Mouse (Mus musculus): Measurements from ENCODE around the gene Dmrtb1. TPM values are rescaled to one million over a fixed set of nuclear protein-coding genes. Genes with fewer than 3 reads are reported as not detected.
A peak's percentile ranks its signal among the peaks of the same experiment; 100 is the strongest.

Gene Dmrtb1
- polyA plus RNA-seq (2012; ENCODE audit: insufficient read depth, low replicate concordance), result not detected in 2 replicates

GRCm38 (mm10) chr4:107684130-107684529 lies at the start of gene Dmrtb1:
TSS of gene Dmrtb1 (minus strand) at chr4:107684230.
- peaks cover 5% of the 10 kb centered on the region for H3K4me1 ChIP-seq

GRCm38 (mm10) chr4:107733603-107734002 lies 49.6 kb upstream of the Dmrtb1 start:
- no peak overlapping the region for H3K4me3 ChIP-seq (replicated peaks)
- H3K36me3 ChIP-seq (replicated peaks; ENCODE audit: low read length), result no peaks in the 10 kb centered on the region
- peaks cover under 1% of the 10 kb centered on the region; the same call in 1 of the 2 replicates for H3K9me3 ChIP-seq
- peaks cover 21% of the 10 kb centered on the region for H3K4me1 ChIP-seq
- H3K27me3 ChIP-seq (replicated peaks), result peaks cover 45% of the 10 kb centered on the region
- TF ChIP-seq FLI1 (IDR thresholded peaks at IDR 0.05; ENCODE audit: low read length), result no peak
- no peak for TF ChIP-seq GATA1 (IDR thresholded peaks at IDR 0.05; ENCODE audit: borderline replicate concordance, low read length)

More at GRCm38 (mm10) chr4:107684130-107684529, at the start of gene Dmrtb1:
- Histone ChIP-seq H3K27me3 (replicated peaks) (peaks cover 56% of the 10 kb centered on the region), H3K9me3 (no peaks in the 10 kb centered on the region), H3K4me3 (replicated peaks) (no peak within 1 kb of the TSS), H3K36me3 (replicated peaks; ENCODE audit: low read length) (no peaks in the 10 kb centered on the region)
- TF ChIP-seq GATA1 (IDR thresholded peaks at IDR 0.05; ENCODE audit: borderline replicate concordance, low read length), result no peak
- TF ChIP-seq FLI1 (IDR thresholded peaks at IDR 0.05; ENCODE audit: low read length), result no peak

GRCm38 (mm10) chr4:107732624-107733023 lies 48.6 kb upstream of the Dmrtb1 start:
- Histone ChIP-seq H3K9me3 (peaks cover 6% of the 10 kb centered on the region), H3K4me1 (peaks cover 11% of the 10 kb centered on the region), H3K36me3 (replicated peaks; ENCODE audit: low read length) (no peaks in the 10 kb centered on the region), H3K4me3 (replicated peaks) (no peak overlapping the region), H3K27me3 (replicated peaks) (peaks cover 53% of the 10 kb centered on the region)
- TF ChIP-seq FLI1 (IDR thresholded peaks at IDR 0.05; ENCODE audit: low read length) (no peak), GATA1 (IDR thresholded peaks at IDR 0.05; ENCODE audit: borderline replicate concordance, low read length) (no peak)

- TF ChIP-seq GATA1 (IDR thresholded peaks at IDR 0.05; ENCODE audit: borderline replicate concordance, low read length) (no peak), FLI1 (IDR thresholded peaks at IDR 0.05; ENCODE audit: low read length) (no peak)
- Histone ChIP-seq H3K4me3 (replicated peaks) (no peak overlapping the region), H3K9me3 (peaks cover 6% of the 10 kb centered on the region), H3K27me3 (replicated peaks) (peaks cover 56% of the 10 kb centered on the region), H3K4me1 (peaks cover 6% of the 10 kb centered on the region), H3K36me3 (replicated peaks; ENCODE audit: low read length) (no peaks in the 10 kb centered on the region)
Observed at GRCm38 (mm10) chr4:107732182-107732581, 48.2 kb upstream of the Dmrtb1 start.

- no peak for TF ChIP-seq GATA1 (IDR thresholded peaks at IDR 0.05; ENCODE audit: borderline replicate concordance, low read length)
- Histone ChIP-seq H3K4me3 (replicated peaks) (no peak overlapping the region), H3K27me3 (replicated peaks) (peaks cover 61% of the 10 kb centered on the region), H3K4me1 (peaks cover 3% of the 10 kb centered on the region; the same call in 1 of the 2 replicates), H3K36me3 (replicated peaks; ENCODE audit: low read length) (no peaks in the 10 kb centered on the region), H3K9me3 (peaks cover 6% of the 10 kb centered on the region)
Observed at GRCm38 (mm10) chr4:107731088-107731465, 47.0 kb upstream of the Dmrtb1 start.

- Histone ChIP-seq H3K9me3 (peaks cover 6% of the 10 kb centered on the region), H3K4me1 (peaks cover 5% of the 10 kb centered on the region; the same call in 1 of the 2 replicates), H3K36me3 (replicated peaks; ENCODE audit: low read length) (no peaks in the 10 kb centered on the region), H3K4me3 (replicated peaks) (no peak overlapping the region), H3K27me3 (replicated peaks) (peaks cover 62% of the 10 kb centered on the region)
- TF ChIP-seq FLI1 (IDR thresholded peaks at IDR 0.05; ENCODE audit: low read length) (no peak), GATA1 (IDR thresholded peaks at IDR 0.05; ENCODE audit: borderline replicate concordance, low read length) (no peak)
Observed at GRCm38 (mm10) chr4:107730391-107731087, 46.5 kb upstream of the Dmrtb1 start.

GRCm38 (mm10) chr4:107725432-107725831 lies 41.4 kb upstream of the Dmrtb1 start:
- H3K9me3 ChIP-seq, result peaks cover 20% of the 10 kb centered on the region
- H3K27me3 ChIP-seq (replicated peaks), result peaks cover 68% of the 10 kb centered on the region
- no peaks in the 10 kb centered on the region for H3K36me3 ChIP-seq (replicated peaks; ENCODE audit: low read length)
- peak overlapping the region; percentile 62 for H3K4me3 ChIP-seq (replicated peaks)
- no peak for TF ChIP-seq FLI1 (IDR thresholded peaks at IDR 0.05; ENCODE audit: low read length)
- TF ChIP-seq GATA1 (IDR thresholded peaks at IDR 0.05; ENCODE audit: borderline replicate concordance, low read length), result no peak
- H3K4me1 ChIP-seq, result peaks cover 8% of the 10 kb centered on the region; the same call in 1 of the 2 replicates

GRCm38 (mm10) chr4:107720043-107720830 lies 36.2 kb upstream of the Dmrtb1 start:
- peaks cover 53% of the 10 kb centered on the region for H3K27me3 ChIP-seq (replicated peaks)
- H3K9me3 ChIP-seq, result peaks cover 14% of the 10 kb centered on the region
- H3K4me3 ChIP-seq (replicated peaks), result no peak overlapping the region
- H3K36me3 ChIP-seq (replicated peaks; ENCODE audit: low read length), result no peaks in the 10 kb centered on the region
- no peak for TF ChIP-seq GATA1 (IDR thresholded peaks at IDR 0.05; ENCODE audit: borderline replicate concordance, low read length)
- TF ChIP-seq FLI1 (IDR thresholded peaks at IDR 0.05; ENCODE audit: low read length), result no peak
- peaks cover 6% of the 10 kb centered on the region; the same call in 1 of the 2 replicates for H3K4me1 ChIP-seq

GRCm38 (mm10) chr4:107719161-107719560 lies 35.1 kb upstream of the Dmrtb1 start:
- Histone ChIP-seq H3K36me3 (replicated peaks; ENCODE audit: low read length) (no peaks in the 10 kb centered on the region), H3K27me3 (replicated peaks) (peaks cover 54% of the 10 kb centered on the region), H3K4me3 (replicated peaks) (no peak overlapping the region), H3K4me1 (peaks cover 5% of the 10 kb centered on the region; the same call in 1 of the 2 replicates), H3K9me3 (peaks cover 14% of the 10 kb centered on the region)
- TF ChIP-seq GATA1 (IDR thresholded peaks at IDR 0.05; ENCODE audit: borderline replicate concordance, low read length), result no peak
- no peak for TF ChIP-seq FLI1 (IDR thresholded peaks at IDR 0.05; ENCODE audit: low read length)

GRCm38 (mm10) chr4:107718720-107719119 lies 34.7 kb upstream of the Dmrtb1 start:
- TF ChIP-seq GATA1 (IDR thresholded peaks at IDR 0.05; ENCODE audit: borderline replicate concordance, low read length) (no peak), FLI1 (IDR thresholded peaks at IDR 0.05; ENCODE audit: low read length) (no peak)
- Histone ChIP-seq H3K36me3 (replicated peaks; ENCODE audit: low read length) (no peaks in the 10 kb centered on the region), H3K4me1 (peaks cover 5% of the 10 kb centered on the region; the same call in 1 of the 2 replicates), H3K9me3 (peaks cover 15% of the 10 kb centered on the region), H3K4me3 (replicated peaks) (no peak overlapping the region), H3K27me3 (replicated peaks) (peaks cover 54% of the 10 kb centered on the region)

Data from megakaryocyte, embryonic 14.5 days (primary cell).